Mouse (Mus musculus) erythroblast, adult 5-6 weeks (primary cell): ENCODE results near the gene Arrb1. TPM values are rescaled to one million over a fixed set of nuclear protein-coding genes. Genes with fewer than 3 reads are reported as not detected.

Experiments
- ATAC-seq: replicated peaks from 2 replicates; pipeline ENCODE4 v1.8.0; 2016; ENCODE audit warnings: moderate number of reproducible peaks, mild to moderate bottlenecking, moderate TSS enrichment, inconsistent platforms; ENCODE audit not compliant: poor library complexity, low FRiP score, severe bottlenecking
- total RNA-seq, 2 experiments: library from RNA; stranded (forward) in 1 of 2; stranded (reverse) in 1 of 2; fragments of 150-400 nt in 1 of 2; fragments of 200-764, 138-1000 nt in 1 of 2; gene quantifications; 2 replicates each; pipeline versions ENCODE4 v1.2.3 to v1.2.4; 2015 to 2017; ENCODE audit warnings: low replicate concordance in 2 of 2

The Arrb1 gene
- total RNA-seq, 2 experiments from 2014 or later, result 185 to 742 TPM

DNA sequence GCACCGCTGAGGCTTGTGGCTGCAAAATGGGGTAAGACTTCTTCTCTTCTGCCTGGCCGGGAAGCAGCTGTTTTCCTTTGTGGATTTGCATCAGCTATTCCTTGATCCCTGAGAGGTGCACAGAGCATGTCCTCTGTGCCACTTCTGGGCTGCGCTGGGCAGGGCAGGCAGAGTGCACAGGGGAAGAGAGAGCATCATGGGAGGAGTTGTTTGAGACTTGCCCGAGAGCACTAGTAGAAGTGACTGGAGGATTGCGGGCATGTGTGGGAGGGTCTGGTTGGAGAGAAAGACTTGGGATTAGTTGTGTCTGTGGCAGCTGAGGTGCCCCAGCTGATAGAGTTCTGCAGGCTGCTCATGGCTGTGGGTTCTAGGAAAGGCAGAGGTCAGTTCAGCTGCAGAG lies 35.4 kb downstream of the Arrb1 start:
- ATAC-seq, result no peak

DNA sequence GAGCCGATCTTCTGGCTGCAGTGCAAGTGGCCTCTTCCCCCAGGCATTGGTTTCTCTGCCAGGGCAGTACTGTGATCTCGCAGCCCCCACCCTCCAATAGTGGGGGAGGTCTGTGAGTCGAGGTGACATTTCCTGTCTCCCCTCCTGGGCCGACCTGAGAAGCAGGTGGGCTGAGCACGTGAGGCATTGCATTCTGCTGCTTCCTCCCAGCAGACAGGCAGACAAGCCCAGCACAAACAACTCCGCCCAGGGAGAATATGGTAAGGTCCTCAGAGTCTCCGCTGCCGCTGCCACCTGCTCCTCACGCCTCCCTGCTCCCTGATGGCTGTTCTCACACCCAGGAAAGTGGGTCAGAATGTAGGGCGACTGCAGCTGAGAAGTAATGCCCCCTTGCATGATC lies 37.7 kb downstream of the Arrb1 start:
- ATAC-seq, result no peak

DNA sequence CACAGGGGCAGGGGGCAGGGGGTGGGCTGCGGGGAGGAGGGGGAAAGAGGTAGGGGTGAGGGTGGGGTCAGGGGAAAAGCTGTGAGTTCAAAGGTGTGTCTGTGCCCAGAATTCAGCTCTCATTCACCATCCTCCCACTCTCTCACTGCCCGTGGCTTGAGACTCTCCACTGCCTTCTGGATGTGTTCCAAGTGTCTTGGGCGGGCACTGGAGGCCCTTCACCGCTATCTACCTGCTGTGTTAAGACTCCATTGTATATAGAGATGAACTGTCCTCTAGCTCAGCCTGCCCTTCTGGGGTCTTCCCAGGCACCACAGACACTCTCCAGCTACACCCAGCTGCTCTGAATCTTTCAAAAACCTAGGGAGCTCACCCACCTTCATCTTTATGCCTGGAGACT lies 38.1 kb downstream of the Arrb1 start:
- no peak for ATAC-seq

DNA sequence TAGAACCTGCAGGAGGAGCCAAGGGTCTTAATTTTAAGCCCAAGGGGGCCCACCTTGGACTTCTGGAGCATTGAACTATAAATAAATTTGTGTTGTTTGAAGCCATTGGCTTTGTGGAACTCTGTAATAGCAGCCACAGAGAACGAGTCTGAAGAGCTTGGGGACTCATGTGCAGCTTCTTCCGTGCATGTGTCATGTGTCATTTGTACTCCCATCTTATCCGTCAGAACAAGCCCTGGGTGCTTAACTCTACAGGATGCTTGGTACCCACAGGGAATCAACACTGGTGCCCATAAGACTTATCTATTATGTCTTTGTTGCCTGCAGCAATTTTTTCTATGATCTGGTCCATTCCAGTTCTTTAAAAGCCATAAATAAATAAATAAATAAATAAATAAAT lies 43.0 kb downstream of the Arrb1 start:
- no peak for ATAC-seq

DNA sequence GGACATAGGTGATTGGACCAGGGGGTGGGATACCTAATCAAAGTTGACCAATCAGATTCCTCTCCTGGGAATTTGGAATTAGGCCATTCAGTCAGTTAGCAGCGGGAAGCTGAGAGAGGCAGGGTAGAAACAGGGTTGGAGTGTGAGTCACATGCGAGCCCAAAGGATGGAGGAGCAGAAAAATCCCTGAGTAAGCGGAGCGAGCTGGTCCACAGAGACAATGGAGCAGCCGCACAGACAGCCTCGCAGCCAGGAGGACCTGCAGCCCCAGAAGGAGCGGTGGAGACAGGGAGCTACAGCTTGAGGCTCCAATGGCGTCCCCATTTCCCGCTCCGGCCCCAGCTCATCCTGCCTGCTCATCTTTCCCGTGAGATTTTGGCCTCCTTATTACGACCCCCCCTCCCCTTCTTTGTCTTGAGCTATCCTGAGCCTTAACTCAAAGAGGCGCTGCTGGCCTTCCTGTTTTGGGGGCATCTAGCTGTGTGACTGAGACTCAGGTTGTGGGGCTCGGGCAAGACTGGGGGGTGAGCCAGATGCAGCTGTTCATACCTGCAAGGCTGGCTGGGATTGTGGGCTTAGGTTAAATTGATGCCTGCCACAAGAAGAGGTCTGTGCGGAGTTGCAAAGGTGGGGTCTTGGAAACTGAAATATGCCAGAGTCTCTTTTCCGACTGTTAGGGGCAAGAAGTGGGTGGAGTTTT lies 44.4 kb downstream of the Arrb1 start:
- no peak for ATAC-seq

DNA sequence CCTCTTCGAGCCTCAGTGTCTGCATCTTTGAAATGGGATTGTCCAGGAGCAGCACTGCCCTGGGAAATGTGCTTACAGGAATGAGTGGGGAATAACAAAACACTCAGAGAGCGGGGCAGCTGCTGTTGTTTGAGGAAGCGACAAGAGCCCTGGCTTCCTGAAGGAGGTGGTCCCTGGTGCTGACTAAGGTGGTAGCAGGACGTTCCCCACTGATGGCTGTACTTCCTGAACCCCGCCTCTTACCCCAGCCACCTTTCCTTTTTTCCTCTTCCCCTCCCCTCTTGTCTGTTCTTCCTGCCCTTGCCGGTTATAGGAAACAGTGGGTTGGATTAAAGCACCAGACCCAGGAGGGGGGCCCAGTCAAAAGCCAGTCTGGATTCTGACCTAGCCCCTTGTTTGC lies 45.0 kb downstream of the Arrb1 start:
- ATAC-seq, result no peak

DNA sequence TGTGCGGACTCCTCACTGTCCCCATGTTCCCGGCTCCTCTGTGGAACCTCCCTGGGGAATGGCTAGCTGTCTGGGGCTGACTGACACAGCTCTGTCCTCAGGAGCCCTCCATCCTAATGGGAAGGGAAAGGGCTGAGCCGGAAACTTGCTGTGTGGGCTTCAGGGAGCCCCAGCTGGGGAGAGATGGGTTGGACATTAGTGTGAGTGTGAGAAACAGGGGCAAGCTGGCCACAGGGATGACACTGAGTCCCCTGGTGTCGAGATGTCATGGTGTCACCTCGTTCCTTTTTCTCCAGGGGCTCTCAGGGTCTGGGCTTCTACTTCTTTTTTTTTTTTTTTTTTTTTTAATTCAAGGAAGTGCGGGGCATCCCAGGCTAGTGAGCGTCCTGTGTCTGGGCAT lies 47.0 kb downstream of the Arrb1 start:
- ATAC-seq, result no peak

DNA sequence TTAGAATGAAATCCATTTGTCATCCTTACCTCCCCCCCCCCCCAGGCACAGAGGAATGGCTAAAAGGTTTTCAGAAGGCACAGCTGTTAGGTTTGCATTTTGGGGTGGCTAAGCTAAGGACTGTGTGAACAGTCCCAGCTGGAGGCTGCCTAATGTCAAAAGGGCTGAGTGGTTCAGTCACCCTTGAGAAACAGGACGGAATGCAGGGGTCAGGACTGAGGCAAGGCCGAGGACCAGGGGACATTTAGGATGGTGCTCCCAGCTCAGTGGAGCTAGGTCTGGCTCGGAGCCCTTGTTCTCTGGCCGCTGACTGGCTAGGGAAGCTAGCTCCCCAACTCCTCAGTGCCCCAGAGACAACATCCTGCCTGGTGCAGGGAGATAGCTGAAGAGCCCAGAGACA lies 47.6 kb downstream of the Arrb1 start:
- ATAC-seq, result no peak

DNA sequence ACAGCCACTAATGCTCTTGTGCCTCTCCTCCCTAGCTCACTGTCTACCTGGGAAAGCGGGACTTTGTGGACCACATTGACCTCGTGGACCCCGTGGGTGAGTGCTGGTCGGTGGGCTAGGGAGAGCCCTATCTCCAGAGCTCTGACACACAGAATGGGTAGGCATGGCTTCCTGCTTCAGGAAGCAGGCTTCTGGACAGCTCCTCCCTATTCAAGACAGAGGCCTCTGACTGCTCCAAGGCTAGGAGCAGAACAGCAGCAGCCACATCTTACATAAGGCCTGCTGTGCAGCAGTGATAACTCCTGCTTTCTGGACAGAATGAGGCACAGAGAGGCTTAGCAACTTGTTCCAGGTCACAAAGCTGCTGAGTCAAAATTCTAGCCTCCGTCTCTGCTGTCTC lies 48.4 kb downstream of the Arrb1 start:
- no peak for ATAC-seq

DNA sequence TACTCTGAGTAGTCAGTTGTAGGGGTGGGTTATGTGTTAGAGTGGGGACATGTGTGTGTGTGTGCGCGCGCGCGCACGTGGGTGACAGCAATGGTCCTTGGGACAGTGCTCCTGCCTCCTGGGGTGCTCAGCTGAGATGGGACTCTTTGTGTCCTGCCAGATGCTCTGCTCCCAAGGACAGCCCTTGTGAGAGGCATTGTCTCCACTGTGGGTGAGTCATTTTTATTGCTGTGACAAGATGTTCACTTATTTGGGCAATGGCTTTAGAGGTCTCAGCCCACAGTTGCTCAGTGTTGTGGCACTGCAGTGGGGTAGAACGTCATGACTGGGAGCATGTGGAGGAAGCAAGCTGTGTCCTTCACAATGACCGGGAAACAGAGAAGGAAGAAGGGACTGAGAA lies 50.7 kb downstream of the Arrb1 start:
- ATAC-seq, result no peak

DNA sequence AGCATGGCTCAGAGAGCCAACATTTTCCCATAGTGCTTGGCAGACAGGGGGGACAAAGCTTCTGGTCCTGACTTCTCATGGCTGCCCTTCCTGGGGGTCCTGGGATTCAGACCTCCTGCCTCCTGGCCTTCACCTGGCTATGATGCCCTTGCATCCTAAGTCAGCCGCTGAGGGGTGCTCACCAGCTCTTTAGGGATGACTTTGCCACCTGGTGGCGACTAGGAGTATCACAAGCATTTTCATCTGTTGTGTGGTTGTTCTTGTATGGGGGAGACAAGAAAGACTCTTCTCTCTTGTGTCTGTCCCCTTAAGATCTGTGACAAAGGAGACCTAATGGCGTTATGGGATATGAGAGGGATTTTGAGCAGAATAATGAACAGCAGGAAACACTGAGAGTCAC lies 54.8 kb downstream of the Arrb1 start:
- ATAC-seq, result peak; percentile 43

DNA sequence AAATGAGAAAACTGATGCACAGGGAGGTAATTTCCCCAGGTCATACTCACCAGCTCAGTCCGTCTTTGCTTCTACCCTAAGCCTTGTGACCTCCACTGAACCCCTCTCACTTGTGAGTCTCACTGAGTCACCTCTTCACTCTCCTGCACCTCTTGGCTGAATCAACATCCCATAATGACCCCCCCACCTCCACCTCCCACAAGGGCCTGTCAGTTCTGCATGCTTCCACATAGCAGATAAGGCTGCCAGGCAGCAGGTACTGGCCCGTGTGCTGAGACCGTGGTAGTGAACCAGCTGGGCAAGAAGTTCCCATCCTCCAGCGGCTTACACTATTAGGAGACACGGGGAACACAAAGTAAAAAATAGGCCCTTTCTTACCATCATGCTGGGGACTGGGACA lies 55.4 kb downstream of the Arrb1 start:
- ATAC-seq, result peak; percentile 24

DNA sequence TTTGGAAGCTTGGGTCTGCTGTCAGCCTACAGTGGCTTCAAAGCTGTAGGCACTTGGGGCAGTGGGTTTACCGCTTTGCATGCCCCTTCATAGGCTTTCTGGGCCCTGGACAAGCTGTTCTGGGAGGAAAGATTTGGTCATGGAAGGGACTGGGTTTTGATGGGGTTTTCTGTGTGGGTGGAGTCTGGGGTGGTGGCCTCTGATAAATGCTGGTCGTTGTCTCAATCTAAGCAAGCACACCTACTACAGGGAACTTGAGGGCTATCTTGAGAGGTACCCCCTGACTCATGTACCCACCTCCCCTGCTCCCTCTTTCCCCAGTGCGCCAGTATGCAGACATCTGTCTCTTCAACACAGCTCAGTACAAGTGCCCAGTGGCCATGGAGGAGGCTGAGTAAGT lies 57.4 kb downstream of the Arrb1 start:
- peak; percentile 33 for ATAC-seq

DNA sequence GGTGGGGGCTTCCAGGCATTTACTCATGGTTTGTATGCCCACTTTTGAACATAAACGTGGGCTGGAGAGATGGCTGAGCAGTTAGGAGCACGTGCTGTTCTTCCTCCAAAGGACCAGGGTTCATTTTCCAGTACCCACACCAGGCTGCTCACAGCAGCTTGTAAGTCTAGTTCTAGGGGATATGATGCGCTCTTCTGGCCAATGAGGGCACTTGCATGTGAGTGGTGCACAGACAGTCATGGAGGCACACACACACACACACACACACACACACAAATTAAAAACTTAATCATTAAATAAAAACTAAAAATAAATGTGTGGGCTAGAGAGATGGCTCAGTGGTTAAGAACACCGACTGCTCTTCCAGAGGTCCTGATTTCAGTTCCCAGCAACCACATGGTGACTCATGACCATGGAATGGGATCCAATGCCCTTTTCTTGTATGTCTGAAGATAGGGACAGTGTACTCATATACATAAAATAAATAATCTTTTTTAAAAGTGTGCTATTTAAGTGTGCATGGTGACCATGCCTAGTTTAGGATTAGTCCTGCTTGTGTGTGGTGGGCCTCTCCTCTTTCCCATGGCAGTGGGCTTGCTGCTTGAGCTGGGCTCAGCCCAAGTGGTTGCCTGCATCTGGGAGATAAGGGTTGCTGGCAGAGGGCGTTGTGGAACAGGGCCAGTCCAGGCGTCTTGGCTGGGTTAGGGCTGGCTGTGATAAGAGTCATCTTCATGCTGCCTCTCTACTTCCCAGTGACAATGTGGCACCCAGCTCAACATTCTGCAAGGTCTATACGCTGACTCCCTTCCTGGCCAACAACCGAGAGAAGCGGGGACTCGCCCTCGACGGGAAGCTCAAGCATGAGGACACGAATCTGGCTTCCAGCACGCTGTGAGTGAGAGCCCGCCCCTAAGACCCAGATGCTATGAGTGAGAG lies 58.9 kb downstream of the Arrb1 start:
- peak; percentile 74 for ATAC-seq

DNA sequence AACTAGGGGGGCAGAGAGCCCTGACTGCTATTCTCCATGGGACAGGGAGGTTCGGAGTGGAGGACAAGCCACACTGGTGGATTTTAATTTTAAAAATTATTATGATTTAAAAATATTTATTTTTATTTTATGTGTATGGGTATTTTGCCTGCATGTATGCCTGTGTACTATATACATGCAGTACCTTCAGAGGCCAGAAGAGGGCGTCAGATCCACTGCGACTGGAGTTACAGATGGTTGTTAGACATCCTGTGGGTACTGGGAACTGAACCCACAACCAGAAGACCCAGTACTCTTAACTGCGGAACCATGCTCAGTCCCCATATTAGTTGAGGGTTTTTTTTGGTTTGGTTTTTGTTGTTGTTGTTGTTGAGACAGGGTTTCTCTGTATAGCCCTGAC lies 63.5 kb downstream of the Arrb1 start:
- ATAC-seq, result no peak

DNA sequence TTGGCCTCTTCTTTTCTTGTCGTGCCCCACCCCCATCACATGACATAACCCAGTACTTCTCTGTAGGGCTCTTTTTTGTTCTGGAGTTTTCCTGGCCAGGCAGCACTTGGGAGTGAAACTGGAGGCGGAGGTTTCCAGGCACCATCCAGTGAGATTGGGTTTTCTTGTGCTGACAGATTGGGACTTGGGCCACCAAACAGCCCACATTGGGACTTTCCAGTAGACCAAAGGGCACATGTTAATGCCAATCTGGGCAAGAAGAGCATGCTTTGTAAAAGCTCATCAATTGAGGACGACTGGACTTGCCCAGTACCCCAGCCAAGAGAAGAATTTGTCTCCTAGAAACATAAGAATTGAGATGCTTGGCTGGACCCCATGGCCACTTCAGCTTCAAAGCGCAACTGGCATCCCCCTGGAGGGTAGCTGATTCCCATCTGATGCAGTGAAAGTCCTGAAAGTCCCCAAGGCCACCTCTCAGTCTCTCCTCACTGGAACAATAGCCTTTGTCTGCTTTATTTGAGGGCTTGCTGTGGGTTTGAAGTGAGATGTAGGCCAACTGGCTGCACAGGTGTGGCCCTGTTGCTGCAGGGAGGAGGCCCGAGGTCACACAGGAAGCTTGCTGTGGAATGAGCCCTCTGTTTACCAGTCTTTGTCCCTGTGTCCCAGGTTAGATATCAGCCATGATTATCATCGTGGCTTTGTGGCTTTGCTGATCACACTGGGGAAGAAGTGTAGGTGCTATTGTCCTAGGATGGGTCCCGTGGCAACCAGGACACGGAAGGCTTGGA lies 68.8 kb downstream of the Arrb1 start:
- no peak for ATAC-seq

DNA sequence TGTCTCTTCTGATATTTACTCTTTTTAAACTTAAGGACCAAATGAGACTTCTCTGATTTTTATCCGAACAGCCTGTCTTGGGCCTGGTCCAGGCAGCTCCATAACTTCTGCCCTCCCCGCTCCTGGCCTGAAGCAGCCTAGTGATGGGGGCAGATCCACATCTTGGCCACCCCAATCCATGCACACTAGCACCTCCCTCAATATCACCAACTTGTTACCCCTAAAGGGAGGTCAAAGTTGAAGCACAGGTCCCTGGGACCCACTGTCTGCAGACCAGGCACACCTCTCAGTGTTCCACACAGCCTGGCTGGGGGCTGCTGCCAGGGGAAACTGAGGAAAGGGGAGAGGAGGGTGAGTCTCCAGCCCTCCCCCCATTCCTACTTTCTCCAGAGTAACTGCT lies 69.8 kb downstream of the Arrb1 start:
- ATAC-seq, result peak; percentile 26

DNA sequence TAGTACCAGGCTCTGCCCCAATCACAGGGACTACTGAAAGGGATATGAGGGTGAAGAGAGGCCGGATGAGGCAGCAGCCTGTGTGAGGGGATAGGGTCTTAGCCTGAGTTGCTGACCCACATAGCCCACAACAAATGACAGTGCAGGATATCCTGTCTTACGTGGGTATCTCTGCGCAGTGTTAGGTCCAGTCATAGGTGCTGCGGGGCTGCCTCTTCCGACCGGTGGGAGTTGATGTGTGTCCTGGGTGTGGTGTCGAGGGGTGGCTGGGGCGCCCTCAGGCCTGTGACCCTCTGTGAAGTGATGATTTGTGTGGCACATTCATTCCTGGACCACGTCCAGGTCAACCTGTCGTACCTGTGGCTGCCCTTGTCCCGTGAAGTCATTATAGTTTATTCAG lies 71.0 kb downstream of the Arrb1 start:
- no peak for ATAC-seq

DNA sequence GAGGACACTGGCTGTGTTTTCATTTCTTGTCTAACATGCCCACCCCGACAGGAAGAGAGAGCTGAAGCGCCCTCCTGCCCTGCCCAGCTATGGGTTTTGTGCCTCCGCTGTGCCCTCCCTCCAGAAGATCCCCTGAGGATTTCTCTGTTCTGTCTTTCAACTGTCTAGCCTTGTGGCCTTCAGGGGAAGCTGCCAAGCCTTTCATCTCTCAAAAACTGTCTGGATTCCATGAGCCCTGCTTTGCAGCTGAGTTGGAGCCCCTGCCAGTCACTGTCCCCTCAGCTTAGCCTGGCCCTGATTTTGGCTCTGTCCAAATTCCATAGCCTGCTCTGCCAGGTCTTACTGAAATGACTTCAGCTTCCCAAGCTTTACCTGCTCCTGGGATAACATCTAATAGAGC lies 71.5 kb downstream of the Arrb1 start:
- no peak for ATAC-seq

DNA sequence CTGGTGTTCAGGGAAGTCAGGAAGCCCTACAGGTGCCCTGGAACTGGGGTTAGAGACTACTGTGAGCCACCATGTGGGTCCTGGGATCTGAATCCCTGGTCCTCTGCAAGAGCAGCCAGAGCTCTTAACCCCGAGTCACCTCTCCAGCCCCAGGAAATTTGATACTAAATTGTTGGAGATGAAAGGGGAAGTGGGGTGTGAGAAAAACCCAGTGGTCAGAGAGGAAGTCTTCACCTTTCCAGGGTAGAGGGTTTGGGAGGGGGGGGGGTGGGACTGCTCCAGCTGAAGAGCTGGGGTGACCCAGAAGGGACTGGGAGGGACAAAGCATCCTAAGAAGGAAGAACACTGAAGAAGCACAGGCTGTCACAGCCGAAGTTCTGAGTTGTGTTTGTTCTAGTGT lies 72.4 kb downstream of the Arrb1 start:
- ATAC-seq, result no peak

DNA sequence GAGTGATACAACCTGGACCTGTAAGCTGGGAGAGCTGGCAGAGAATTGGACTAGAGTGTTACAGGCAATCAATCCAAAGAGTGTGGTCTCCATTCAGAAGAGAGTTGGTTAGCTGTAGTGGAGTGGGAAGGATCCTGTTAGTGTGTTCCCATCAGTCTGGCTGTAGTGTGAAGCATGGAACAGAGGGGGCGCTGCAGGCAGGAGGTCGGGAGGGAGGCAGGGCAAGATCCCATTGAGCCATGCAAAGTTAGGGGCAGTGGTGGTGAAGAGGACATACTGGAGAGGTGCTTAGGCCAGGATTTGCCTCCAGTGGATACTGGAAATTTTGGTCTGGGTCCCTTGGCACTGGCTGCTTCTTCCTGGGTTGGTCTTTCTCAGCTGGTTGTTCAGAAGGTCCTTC lies 83.0 kb downstream of the Arrb1 start:
- ATAC-seq, result peak; percentile 27; the same call in 1 of the 2 replicates
